Mouse (Mus musculus) gastrocnemius, adult 8-10 months (tissue): ENCODE measurements around the gene Chrm3. TPM values are rescaled to one million over a fixed set of nuclear protein-coding genes. Genes with fewer than 3 reads are reported as not detected.

Experiments used
- DNase-seq, 2 experiments: peaks; one replicate each; pipeline ENCODE4 v3.0.0; 2022; ENCODE audit warnings: low spot score in 2 of 2
- total RNA-seq, 4 experiments: library from RNA; stranded (reverse); gene quantifications; 2 replicates each; pipeline ENCODE4 v1.2.4; 2022

Gene Chrm3
- total RNA-seq, 4 experiments from 2014 or later, result 0.15 to 0.86 (median 0.33) TPM

DNA sequence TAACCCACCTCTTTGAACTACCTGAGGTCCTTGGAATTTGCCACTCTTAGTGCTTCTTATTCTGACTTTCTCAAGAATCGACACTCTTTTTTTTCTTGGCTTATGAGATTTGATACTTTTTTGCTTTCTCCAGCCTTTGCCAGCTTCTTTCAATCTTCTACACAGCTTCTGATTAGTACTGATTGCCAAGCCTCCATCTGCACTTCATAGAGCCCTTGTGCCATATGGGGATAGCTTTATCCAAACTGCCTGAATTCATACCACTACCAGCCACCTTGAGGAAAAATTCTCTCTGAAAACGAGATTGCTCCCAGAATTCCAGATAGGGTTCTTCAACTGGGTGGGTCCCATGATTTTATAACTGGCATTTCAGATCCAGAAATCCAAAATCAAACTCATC, 368.0 kb downstream of the Chrm3 start:
- no peak for DNase-seq

DNA sequence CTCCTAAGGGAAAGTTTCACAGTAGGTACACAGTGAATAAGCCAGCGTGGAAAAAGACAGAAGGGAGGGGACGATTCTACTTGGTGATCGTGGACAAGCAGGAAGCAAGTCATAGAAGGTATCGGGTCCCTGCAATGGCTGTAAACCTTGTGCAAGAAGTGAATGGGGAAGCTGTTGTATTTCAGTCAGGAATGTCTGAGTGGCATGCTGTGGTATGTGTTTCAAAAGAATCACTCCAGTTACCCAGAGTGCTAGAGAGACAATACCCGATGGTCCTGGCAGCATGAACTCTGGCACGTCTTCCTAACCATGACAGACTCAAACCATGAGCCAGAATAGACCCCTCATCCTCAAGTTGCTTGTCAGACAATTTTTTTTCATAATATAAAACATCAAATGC, 375.0 kb downstream of the Chrm3 start:
- DNase-seq, result no peak

DNA sequence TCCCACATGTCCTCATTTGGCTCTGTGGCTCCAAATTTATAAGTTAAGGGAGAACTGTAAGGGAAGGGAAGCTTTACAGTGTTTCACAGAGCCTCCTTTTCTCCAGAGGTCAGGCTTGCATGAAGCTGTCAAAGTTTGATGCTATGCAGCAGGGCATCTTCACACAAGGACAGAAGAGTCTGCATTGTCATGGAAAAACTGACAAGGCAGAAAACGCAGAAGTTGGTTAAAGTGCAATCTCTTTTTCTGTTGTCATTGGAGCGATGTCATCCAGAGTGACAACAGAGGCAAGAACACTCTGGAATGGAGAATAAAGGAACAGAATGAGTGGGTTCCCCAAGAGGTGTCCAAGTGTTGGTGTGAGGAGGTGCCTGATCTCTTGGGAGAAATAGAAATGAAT, 377.4 kb downstream of the Chrm3 start:
- no peak for DNase-seq

DNA sequence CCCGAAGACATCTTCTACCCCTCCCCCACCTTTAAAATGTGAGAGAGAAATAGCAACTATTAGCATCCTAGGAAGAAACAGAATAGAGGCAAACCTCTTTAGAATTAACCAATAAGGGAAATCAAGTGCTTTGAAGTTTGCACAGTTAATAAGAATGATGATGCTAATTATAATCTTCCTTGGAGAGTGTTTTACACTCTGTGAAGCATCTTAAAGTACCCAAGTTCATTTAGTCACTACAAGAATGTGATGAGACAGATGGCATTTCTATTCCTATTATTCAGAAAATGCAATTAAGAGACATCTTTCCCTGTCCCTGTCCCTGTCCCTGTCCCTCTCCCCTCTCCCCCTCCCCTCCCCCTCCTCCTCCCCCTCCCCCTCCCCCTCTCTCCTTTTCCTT, 382.9 kb downstream of the Chrm3 start:
- no peak for DNase-seq

DNA sequence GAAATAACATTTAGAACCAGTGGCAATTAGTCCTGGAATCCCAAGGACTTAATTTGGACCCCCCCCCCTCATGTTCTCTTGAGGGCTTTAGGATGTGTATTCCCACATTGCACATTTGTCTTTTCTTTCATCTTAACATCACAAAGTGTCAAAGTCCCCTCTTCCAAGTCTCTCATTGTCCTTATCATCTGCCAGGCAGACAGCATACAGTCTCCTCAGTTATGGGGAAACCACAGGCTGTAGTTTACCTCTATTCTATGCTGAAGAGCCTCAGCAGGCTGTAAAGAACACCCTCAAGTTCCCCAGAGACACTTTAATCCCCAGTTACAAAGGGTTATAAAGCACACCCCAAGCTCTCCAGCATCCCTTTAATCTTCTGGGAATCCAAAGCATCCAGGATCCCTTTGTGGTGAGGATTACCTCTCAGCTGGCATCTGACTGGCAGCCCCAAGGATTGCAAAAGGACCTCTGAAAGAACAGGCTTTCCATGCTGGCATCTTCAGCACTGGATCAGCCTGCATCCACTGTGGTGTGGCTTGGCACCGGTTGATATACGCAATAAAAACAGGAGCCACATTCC, 386.8 kb downstream of the Chrm3 start:
- no peak for DNase-seq

DNA sequence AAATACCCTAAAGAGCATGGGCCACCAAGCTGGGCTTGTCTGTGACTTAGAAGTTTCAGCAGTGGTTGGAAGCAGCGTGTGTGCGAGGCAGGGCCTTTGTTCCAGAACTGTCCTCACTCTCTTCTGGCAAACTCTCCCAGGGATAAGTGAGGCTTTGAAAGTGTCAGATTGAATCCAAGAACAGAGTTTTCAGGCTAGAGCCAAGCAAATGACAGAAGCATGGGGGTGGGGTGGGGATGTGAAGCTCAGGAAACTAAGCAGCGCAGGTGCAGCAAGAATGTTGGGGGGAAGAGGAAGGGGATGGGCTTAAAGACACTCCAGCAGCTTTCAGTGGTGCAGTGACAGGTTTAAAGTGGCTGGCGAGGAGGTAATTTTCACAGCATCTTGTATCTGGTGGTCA, 388.8 kb downstream of the Chrm3 start:
- DNase-seq, result no peak

DNA sequence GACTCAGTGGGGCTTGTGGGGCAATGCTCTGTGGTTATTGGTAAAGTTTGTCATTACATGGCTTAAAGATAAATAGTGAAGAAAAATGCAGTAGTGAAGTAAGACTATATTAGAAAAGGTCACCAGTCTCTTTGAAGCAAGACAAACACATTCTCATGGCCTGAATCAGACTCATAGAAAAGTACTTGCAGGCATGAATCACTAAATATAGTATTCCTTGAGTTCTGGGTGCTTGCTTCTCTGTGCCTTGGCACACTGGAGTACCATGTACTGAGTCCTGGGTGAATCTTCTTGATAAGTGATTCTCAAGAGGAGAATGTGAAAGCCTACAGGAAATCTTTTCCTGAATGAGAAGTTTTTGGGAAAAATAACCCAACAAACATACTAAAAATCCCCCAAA, 408.0 kb downstream of the Chrm3 start:
- no peak for DNase-seq

DNA sequence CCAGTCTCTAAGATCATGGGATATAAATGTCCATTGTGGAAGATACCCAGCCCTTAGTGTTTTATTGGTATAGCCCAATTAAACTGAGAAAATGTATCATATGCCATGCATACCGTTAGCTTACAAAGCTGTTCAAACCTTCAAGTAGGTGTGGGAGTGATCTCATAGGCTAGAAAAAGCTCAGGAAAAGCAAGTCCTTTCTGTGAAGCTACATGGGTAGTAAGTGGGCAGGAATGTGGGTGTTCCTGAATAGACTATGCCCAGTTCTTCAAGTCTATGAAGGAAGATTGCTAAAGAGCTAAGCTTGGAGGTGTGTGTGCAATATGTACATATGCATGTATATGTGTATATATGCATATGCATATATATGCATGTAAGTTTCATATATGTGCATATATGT, 409.3 kb downstream of the Chrm3 start:
- DNase-seq, result no peak

DNA sequence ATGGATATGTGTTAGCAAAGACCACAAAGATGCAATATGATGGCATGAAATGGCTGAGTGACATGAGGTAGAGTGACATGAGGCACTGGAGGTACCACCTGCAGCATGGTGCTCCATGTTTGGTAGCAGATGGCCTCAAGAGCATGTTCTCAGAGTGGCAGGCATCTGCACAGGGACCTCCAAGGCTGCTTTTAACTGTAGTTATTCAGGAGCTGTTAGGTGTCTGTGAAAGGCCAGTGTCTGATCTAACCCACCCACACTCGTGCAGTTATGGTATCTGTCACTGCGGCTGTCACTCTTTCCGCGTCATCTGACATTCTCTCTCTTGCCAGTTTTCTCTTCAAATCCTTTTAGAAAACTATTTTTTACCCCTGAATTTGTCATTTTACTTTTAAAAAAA, 411.6 kb downstream of the Chrm3 start:
- DNase-seq, result no peak

DNA sequence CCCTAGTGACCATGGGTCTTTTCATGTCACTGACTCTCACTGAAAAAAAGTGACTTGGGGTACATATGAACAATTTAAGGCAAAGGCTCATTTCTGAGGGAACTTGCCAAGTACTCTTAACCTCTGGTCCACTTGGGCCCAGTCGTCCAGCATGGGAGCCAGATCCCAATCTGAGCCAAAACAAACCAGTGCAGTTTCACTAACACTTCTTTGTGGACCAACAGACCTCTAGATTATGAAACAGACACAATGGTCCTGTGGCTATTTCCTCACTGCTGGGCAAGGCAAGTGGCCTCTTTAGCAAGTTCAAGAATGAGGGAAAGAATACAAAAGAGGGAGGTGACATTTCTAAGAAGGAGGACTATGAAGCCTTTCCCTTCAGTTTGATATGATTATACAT, 420.5 kb downstream of the Chrm3 start:
- DNase-seq, result no peak

DNA sequence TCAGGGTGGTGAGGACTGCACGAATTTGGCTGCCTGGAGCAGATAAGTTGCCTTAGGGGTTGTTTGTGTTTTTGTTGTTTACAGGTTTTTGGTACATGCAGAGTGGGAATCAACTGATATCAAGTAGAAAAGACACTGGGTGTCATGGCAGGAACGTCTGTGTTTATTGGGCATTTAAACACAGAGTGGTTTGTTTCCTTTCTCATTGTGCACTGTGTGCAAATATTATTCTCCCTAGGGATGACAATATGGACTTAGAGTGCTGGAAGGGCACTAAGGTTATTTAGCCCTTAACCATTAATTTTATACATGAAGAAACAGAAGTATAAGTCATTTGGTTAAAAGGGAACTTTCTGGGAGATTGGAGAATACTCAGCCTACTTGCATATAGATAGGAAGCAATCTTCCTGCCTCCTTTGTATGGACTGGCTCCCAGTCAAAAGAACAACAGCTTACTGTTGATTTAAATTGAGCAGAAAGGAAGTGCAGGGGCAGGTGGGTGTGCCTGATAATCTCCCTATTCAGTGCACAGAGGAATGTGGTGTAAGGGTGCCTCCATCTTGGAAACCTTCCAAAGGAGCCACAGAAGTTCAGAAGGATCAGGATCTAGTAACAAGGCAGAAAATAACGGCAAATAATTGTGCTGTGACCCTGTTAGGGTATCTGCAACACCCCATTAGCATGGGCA, 421.7 kb downstream of the Chrm3 start:
- DNase-seq, result no peak

DNA sequence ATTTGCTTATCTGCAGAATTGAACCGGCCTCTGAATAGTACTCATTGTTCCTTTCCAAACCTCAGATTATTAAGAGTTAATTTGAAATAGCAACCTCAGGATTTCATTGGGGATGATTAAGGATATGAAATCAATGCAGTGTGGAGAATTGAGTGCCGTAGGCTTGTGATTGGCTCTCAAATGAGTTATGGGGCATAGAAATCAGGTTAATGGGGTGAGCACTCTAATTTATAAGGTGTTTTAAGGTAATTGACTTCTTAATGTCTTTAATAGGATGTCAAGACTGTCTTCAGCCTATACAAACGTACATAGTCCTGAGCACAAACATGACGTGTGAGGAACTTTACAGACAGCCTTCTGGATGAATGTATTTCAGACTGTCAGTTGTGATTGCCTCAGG, 427.9 kb downstream of the Chrm3 start:
- DNase-seq, result no peak

DNA sequence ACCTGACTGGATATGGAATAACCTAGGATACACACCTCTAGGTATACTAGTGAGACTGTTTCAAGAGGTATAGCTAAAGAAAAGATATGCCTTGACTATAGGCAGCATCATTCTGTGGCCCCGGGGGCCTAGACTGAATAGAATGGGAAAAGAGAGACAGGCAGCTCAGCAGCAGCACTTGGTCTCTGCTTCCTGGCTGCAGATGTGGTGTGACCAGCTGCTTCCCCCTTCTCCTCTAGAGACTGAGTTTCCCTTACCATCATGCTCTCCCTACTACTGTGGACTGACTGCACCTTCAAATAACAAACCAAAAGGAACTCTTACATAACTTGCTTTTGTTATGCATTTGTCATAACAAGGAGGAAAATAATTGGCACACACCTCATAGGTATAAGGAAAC, 430.0 kb downstream of the Chrm3 start:
- DNase-seq, result no peak

DNA sequence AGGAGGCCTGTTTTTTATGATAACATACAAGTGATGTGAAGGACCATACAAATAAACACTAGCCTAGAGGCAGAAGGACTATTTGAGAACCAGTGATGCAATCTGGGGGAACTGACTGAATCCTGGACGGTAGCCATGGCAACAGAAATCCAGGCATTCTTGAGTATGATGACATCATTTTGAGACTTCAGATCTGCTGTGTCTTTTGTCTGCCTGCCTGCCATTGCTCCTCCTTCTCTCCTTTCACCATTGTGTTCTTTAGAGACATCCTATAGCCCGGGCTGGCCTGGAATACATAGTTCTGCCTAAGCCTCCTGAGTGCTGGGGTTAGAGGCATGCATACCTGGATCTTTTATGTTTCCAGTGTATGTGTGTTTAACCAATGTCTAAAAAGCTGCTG, 430.7 kb downstream of the Chrm3 start:
- no peak for DNase-seq

DNA sequence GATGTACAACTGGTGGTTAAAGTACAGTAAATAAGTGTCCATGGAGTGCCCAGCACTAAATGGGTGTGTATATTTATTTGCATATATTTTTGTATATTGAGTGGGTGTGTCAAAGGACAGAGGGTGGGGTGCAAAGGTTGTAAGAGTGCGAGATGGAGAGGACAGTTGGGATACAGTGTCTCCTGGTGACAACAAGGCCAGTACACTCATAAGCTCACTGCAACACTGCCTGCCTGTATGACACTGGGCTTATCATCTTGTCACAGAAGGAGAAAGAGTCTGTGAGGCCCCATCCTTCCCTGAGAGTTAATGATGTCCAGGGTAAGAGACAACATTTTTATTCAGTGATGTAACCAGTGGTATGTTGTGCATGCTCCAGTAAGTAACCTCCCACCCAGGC, 439.5 kb downstream of the Chrm3 start:
- DNase-seq, result no peak

DNA sequence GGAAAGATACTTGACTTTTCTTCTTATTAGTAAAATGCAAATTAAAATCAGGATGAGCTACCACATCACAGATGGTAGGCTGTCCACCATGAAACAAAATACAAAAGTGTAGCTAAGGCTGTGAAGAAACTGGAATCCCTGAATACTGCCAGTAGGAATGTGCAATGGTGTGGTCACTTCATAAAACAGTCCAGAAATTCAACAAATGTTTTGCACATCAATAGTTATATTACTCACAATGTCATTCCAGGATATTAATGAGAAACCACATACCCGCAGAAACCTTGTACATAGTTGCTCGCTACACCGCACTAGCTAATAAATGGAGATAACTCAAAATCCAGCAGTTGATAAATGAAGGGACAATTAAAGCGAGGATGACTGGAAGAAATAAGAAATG, 447.9 kb downstream of the Chrm3 start:
- no peak for DNase-seq

DNA sequence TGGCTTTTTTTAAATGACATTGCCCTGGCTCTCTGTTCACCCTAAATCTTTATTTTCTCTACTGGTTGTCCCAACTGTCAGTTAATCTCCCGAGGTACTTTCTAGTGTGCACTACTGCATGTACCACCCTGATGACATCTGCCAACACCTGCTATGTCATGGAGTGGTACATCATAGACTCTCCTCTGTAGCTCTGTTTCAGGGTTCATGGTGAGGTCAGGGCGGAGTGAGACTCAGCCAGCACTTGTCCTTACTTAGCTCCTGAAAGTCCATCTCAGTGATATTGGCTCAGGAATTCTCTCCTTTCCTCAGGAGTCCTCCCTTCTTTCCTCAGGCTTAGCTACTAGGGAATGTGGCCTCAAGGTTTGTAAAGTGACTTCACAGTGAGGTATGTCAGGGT, 451.9 kb downstream of the Chrm3 start:
- no peak for DNase-seq

DNA sequence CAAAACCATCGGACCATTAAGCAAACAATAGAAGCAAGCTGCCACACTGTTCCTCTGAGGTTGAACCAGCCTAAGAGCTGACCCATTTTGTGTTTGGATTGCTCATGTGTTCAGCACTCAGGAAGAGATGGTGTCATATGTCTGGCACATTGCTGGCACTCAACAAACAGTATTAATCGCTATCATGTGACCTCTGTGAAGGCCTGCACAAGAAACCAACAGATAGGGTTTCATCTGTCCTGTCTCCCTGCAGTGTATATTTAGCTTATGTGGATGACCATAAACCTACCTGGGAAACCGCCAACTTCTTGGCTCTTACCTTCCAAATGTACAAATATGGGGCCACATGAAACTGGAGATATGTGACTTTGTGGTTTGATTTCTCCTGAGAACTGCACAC, 453.4 kb downstream of the Chrm3 start:
- DNase-seq, result peak; percentile 49 to 64

DNA sequence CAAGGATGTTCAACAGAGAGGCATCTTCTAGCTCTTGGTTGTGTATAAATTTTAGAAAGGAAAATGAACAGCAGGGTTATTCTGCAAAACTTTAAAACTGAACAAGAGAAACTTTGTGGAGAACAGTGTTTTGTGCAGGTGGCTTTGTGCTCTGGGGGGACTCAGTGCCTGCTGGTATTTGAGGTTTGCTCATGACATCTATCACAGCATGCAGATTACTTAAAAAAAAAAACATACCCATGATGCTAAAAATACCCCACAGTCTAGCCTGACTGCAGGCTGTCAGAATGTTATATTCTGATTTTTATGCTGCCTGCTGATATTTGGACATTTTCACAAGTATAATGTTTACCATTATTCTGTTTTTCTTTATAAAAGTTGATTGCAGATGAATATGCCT, 456.2 kb downstream of the Chrm3 start:
- DNase-seq, result no peak

DNA sequence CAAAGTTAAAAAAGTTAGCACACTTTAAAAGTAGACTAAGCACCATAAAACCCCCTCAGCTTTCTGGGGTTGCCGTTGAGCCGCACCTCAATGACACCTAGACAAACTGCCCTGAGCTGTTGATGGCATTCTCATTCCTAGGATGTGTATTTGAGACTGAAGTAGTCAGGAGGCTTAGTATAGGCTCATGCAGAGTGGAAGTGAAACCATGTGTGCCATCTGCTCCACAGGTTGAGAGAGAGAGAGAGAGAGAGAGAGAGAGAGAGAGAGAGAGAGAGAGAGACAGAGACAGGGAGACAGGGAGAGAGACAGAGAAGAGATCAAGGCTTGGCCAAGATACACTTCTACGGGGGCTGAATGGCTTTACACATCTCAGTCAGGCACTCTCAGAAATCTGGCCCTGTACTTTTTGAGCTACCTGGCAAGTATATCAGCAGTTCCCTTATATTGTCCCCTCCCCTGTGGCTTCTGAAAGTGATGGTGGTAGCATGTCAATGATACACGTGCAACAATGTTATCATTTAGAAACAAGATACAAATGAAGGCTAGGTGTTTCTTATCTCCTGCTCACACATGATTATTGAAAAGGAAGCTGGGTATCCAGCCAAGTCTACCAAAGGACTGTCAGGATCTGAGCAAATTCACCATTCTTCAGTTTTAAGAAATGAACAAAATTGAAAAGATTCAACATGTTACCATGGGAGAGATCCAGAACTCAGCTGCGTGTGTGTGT, 459.8 kb downstream of the Chrm3 start:
- DNase-seq, result no peak

DNA sequence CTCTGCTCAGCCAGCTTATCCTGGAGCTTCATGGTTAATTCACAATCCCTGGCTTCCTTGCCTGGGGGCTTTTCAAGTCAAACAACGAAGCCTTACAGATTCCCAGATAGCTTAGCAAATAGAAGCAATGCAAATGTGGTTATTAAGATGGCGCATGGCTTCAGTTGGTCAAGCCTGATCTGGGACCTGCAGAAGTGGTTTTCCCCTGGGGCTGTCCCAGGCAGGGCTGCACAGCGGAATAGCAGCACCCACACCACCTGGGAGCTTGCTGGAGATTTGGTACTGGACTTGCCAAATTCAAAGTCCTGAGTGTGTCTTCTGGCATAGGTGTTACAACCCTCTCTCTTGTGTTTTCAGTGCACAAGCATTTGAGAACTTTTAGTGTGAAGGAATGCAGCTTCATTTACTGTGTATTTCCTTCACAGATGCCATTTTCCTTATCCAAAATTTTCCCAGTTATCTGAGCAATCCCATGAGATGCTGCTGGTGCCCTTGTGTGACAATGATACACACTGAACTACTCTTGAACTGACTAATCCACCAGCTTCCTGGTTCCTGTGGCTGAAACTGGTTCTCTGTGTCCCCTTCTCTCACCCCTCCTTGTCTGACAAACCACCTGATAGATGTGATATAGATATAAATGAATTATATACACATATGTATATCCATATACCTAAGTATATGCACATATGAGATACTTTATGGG, 461.8 kb downstream of the Chrm3 start:
- DNase-seq, result no peak

DNA sequence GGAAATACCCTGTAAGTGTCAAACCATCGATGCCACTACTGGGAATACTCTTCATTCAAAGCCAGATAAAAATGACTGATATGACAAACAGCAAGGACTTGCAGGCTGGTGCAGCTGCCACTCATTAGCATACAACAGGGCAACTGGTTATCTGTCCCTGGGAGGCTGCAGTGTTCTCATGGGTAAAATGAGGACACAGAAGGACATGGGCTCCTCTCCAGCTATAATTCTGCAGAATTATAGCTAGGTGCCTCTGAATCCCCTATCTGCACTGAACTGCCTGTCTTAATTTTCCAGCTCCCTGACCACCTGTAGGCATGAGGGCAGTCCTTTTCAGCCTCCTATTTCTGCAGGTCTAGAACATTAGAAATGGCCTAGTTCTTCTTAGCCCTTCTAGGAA, 463.4 kb downstream of the Chrm3 start:
- no peak for DNase-seq
